Mouse (Mus musculus) Patski (cell line): Measurements from ENCODE around the gene Slc20a1. TPM values are rescaled to one million over a fixed set of nuclear protein-coding genes. Genes with fewer than 3 reads are reported as not detected.
A peak's percentile ranks its signal among the peaks of the same experiment; 100 is the strongest.

Experiments
- ATAC-seq: fragments of 100-300 bp; one replicate; pipeline ENCODE4 v1.8.0; 2021
- CTCF ChIA-PET: fragments of 350-600 bp; sonication (Branson Sonifier 250); formaldehyde crosslinking; loops from one replicate; lab custom pipeline; 2022; ENCODE audit warnings: inconsistent platforms; lab: Charles Lee
- POLR2A ChIA-PET: fragments of 350-600 bp; sonication (Branson Sonifier 250); formaldehyde crosslinking; loops from one replicate; lab custom pipeline; 2022; ENCODE audit warnings: antibody characterized with exemption, inconsistent platforms; lab: Charles Lee
- DNase-seq: peaks from one replicate; pipeline ENCODE4 v3.0.0-alpha.2; 2011; ENCODE audit warnings: low read depth, low spot score
- H3K27me3 ChIP-seq: fragments of 371-371 bp; one replicate; pipeline ENCODE4 v1.5.1; 2021
- CTCF ChIP-seq: fragments of 100-300 bp; IDR thresholded peaks from one replicate; pipeline ENCODE4 v1.5.1; 2021
- in situ Hi-C: fragments of 300-500 bp; cut with MboI; formaldehyde crosslinking; loops from 3 replicates; pipeline ENCODE4 v1.11.1; 2018; ENCODE audit warnings: low pct_unique_long_range_greater_than_20kb, mixed read lengths
- polyA plus RNA-seq: library from polyadenylated mRNA; unstranded; gene quantifications from one replicate; pipeline ENCODE4 v1.2.3, GENCODE M21; 2021

The Slc20a1 gene
- polyA plus RNA-seq, 1 experiment from 2014 or later: 78.8 TPM

- POLR2A ChIA-PET: no interaction called here
- no peak for ATAC-seq
- no peaks in the 10 kb centered on the region for H3K27me3 ChIP-seq
- in situ Hi-C loops: no loop called here
- CTCF ChIA-PET: no interaction called here
- DNase-seq: no peak
- no peak for TF ChIP-seq CTCF
Observed at GRCm38 (mm10) chr2:129236526-129236925, 38.0 kb downstream of the Slc20a1 start.

GRCm38 (mm10) chr2:129240726-129241432 is 42.3 kb downstream of the Slc20a1 start:
- ChIA-PET CTCF (no interaction called here), POLR2A (interaction anchor here (0.8 kb wide), 1 partner anchor 39 kb away, joined by 3 read pairs; no protein-coding TSS in a partner anchor)
- ATAC-seq: no peak
- in situ Hi-C loops: no loop called here
- DNase-seq: no peak
- TF ChIP-seq CTCF: no peak
- H3K27me3 ChIP-seq: no peaks in the 10 kb centered on the region

DNA sequence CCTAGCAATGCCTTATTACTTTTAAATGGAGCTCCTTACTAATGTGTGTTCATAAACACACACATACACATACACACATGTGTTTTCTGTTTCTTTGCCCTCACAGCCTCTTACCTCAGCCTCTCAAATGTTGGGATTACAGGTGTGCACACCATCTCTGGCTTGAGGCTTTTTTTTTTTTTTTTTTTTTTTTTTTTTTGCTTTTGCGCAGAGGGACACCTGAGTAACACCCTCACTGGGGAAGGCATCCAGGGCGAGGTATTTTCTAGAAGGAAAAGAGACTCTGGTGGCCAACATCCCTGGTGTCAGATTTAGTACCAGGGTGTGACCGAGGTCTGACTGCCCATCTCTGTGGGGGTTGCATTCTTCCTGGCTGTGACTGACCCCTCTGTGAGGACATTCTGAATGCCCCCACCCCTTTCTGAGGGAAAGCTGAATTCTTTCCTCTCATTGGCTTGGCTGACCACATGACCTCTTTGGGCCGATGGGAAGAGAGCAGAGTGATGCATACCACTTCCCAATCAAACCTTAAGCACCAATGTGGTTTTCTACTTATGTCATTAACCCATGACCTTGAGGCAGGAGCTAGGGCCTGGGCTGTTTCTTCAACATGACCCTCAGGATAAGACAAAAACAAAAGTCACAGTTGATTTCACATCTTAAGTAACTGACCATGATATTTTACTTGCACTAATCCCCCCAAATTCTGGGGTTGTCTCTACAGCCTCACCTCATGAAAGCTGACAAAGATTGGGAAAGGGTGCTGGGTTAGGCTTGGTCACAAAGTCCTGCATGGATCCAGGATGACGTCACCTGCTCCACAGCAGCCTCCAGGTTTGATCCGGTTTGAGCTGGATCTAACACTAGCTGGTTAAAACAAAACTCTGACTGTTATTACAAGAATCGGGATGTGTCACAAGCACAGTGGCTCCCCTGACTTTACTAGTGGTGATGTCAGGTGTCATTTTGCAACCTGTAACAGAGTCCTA is 43.6 kb downstream of the Slc20a1 start:
- TF ChIP-seq CTCF: no peak
- in situ Hi-C loops: no loop called here
- no peaks in the 10 kb centered on the region for H3K27me3 ChIP-seq
- POLR2A ChIA-PET: interaction anchor here (0.6 to 1.3 kb wide), 6 partner anchors 13 to 44 kb away, joined by 3 to 7 read pairs (median 3); partner anchors contain the start of gene Slc20a1
- DNase-seq (peak; percentile 82), ATAC-seq (peak; percentile 85)
- CTCF ChIA-PET: interaction anchor here (0.9 to 1.3 kb wide), 4 partner anchors 14 to 20 kb away, joined by 3 read pairs; no protein-coding TSS in a partner anchor

- ATAC-seq (no peak), DNase-seq (no peak)
- TF ChIP-seq CTCF: no peak
- in situ Hi-C loops: no loop called here
- CTCF ChIA-PET: interaction anchor here (0.8 to 1.3 kb wide), 5 partner anchors 14 to 92 kb away, joined by 3 read pairs; no protein-coding TSS in a partner anchor
- H3K27me3 ChIP-seq: no peaks in the 10 kb centered on the region
- POLR2A ChIA-PET: interaction anchor here (1.3 kb wide), 1 partner anchor 45 kb away, joined by 3 read pairs; the partner anchor contains the start of gene Slc20a1
Observed at GRCm38 (mm10) chr2:129243005-129243404, 44.4 kb downstream of the Slc20a1 start.

GRCm38 (mm10) chr2:129243786-129244185 is 45.2 kb downstream of the Slc20a1 start:
- DNase-seq: no peak
- in situ Hi-C loops: no loop called here
- POLR2A ChIA-PET: no interaction called here

DNA sequence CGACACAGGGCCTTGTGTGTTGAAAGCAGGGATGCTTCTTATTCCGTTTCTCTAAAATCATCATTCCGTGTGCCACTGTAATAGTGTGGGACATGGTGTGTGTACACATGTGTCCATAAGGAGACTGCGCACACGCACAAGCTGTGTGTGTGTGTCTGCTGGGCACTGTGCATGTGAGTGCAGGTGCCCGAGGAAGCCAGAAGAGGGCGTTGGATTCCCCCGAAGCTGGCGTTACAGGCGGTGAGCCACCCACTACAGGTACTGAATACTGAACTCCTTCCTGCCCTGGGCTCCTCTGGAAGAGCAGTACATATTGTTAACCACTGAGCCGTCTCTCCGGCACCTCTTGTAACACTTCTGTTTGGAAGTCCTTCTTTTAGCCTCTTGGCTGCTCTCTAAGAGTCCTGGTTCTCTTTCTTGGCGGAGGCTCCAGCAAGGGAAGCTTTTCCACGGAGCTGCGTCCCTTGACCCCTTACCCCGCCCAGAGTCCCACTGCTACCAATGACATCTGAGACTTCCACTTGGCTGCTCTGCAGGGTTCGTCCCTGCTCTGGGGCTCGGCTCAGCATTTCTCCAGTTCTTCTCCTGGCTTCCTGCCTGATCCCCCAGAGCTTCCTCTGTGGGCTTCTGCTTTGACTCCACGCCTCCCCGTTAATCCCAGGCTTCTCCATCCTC is 46.0 kb downstream of the Slc20a1 start:
- POLR2A ChIA-PET: no interaction called here
- no peaks in the 10 kb centered on the region for H3K27me3 ChIP-seq
- TF ChIP-seq CTCF: no peak
- in situ Hi-C loops: no loop called here
- CTCF ChIA-PET: interaction anchor here (0.9 to 1.2 kb wide), 2 partner anchors 10 to 70 kb away, joined by 3 read pairs; no protein-coding TSS in a partner anchor
- ATAC-seq (no peak), DNase-seq (no peak)

More at GRCm38 (mm10) chr2:129243786-129244185, 45.2 kb downstream of the Slc20a1 start:
- H3K27me3 ChIP-seq: no peaks in the 10 kb centered on the region
- ATAC-seq: no peak
- CTCF ChIA-PET: interaction anchor here (0.8 to 1.2 kb wide), 4 partner anchors 10 to 92 kb away, joined by 3 read pairs; no protein-coding TSS in a partner anchor
- TF ChIP-seq CTCF: no peak

GRCm38 (mm10) chr2:129245618-129246017 is 47.1 kb downstream of the Slc20a1 start:
- in situ Hi-C loops: no loop called here
- ATAC-seq (no peak), DNase-seq (no peak)
- POLR2A ChIA-PET: no interaction called here
- no peaks in the 10 kb centered on the region for H3K27me3 ChIP-seq
- CTCF ChIA-PET: no interaction called here
- TF ChIP-seq CTCF: no peak

DNA sequence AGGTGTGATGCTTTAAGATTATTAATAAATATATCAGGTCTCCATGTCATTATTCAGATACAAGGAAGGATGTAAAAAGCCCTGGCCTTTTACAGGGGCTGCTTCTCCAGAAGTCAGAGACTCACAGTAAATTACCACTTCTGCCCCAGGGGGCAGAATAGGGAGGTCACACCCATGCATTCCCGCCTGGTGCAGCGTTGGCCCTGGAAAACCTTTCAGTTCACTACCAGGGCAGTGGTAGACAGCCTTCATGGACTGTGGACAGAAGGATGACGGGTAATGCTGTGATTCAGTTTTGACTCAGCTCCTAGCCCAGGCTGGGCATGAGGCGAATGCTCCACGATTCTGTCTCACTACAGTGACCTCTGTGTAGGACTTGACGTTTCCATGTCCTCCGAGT is 47.9 kb downstream of the Slc20a1 start:
- CTCF ChIA-PET: no interaction called here
- H3K27me3 ChIP-seq: no peaks in the 10 kb centered on the region
- no peak for TF ChIP-seq CTCF
- in situ Hi-C loops: no loop called here
- DNase-seq (no peak), ATAC-seq (no peak)
- POLR2A ChIA-PET: interaction anchor here (0.6 kb wide), 1 partner anchor 1492 kb away, joined by 9 read pairs; no protein-coding TSS in a partner anchor

- POLR2A ChIA-PET: no interaction called here
- ATAC-seq (no peak), DNase-seq (no peak)
- in situ Hi-C loops: no loop called here
- TF ChIP-seq CTCF: no peak
- no peaks in the 10 kb centered on the region for H3K27me3 ChIP-seq
- CTCF ChIA-PET: no interaction called here
Observed at GRCm38 (mm10) chr2:129246924-129247323, 48.4 kb downstream of the Slc20a1 start.

DNA sequence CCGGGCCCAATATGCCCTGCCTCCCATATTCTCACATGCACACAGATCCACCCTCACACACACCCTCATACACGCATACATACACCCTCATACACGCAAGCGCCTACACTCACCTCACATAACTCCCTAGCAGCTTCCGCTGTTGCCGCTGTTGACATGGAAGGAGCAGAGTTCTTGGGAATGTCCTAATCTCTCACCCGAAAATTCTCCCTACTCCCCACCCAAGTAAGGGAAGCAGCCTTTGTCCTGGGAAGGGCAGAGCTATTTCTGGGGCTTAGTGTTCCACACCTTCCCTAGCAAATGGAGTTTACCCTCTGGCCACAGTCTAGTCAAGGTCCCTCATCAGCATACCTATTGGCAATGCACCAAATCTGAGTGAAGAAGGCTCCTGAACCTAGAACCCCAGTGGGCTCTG is 49.1 kb downstream of the Slc20a1 start:
- no peak for ATAC-seq
- ChIA-PET CTCF (no interaction called here), POLR2A (no interaction called here)
- in situ Hi-C loops: no loop called here
- no peak for DNase-seq
- H3K27me3 ChIP-seq: no peaks in the 10 kb centered on the region
- TF ChIP-seq CTCF: no peak
